Mouse (Mus musculus): ENCODE results near the gene Fam136a.
A peak's percentile ranks its signal among the peaks of the same experiment; 100 is the strongest.
"Not testable (repeated sequence)": the region's sequence is repeated elsewhere in the genome, so short reads cannot be mapped to it uniquely, and the experiment has no call there.

Gene Fam136a

DNA sequence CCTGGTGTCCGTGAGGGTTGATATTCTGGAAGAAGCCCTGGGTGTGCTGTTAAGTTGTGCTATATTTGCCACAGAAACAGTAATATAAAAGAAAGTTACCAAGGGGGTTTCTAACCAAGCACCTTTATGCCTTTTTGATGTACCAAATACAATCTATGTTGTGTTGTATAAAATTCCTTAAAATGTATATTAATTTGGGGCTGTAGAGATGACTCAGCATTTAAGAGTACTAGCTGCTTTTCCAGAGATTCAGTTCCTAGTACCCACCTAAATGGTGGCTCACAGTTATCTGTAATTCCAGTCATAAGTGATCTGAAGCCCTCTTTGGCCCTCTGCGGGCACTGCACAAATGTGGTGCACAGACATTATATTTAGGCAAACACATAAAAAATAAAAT is 1.4 kb downstream of the Fam136a start:
- no peak for DNase-seq

DNA sequence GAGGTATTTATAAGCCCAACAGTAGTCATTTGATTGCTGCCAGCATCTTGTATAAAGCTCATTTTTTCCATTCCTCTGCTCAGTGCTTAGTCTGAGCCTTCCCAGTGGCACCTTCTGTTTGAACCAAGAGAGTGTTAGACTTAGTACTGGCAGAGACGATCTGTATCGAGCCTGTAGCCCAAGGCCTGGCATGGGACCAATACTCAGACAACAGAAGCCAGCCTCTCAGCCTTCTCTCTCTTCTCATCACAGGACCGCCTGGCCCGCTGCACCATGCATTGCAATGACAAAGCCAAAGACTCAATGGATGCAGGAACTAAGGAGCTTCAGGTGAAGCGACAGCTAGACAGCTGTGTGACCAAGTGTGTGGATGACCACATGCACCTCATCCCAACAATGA is 3.0 kb downstream of the Fam136a start:
- no peak for DNase-seq

DNA sequence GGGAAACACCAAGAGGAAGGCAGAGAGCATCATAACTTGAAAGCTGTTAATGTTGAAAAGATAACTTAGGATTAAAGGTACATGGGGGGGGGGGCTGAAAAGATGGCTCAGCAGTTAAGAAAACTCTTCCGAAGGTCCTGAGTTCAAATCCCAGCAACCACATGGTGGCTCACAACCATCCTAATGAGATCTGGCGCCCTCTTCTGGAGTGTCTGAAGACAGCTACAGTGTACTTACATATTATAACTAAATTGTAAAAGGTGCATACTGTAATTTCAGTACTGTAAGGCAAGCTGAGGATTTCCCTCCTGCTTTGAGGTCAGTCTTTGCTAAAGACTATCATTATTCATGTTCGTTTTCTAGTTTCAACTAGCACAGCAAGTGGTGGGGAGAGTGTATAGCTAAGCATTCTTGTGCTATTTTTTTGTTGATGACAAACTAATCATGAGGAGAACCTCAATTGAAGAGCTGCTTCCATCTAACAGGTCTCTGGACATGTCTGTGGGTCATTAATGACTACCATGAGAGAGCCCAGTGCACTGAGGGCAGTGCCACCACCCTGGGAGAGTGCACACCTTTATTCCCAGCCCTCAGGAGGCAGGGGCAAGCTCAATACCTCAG is 4.8 kb downstream of the Fam136a start:
- no peak for DNase-seq

DNA sequence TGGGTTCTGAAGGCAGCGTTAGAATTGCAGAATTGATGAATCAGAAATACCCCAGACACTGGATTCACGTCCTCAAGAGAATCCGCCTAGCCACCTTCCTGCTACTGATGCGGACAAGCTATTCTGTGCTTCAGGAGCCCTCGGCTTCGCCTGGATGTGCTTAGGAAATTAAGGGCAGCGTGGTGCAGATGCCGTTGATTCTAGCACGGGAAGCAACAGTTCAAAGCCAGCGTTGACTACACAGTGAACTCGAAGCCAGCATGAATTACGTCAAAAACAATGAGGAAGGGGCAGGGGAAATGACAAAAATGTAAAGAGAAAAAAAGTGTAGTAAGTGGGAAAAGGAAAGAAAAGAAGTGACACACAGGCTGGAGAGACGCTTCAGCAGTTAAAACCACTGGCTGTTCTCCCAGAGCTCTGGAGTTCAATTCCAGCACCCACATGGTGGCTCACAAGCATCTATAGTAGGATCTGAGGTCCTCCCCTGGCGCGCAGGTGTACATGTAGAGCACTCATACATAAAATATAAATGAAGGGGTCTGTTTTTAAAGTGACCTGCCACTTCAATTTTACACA is 5.4 kb downstream of the Fam136a start, which contains the start of gene Snrpg:
Snrpg (plus strand) TSS at position 541 of the 576 bp plus-strand sequence.
- no peak for DNase-seq

DNA sequence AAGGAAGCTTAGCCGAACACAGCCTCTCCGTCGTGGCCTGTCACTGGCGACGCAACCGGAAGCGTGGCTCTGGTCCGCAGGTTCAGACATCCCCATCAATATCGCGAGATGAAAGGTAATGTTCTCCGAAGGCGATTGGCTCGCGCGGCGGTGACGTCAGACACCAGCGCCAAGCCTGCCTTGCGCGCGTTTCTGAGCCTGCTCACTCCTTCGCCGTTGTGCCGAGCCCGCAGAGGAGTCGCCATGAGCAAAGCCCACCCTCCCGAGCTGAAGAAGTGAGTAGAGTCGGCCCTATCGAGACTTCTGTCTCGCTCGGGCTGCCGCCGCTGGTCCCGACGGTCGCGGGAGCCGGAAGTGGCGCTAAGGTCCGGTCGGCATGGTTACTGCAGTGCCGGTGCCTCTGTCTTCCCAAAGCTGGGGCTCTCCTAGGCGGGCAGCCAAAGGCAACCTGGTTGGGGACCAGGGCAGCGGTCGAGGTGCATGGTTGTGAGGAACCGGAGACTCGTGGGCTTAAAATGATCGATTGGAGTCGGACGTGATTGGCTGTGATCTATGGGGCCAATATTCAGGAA is 6.0 kb downstream of the Fam136a start:
- DNase-seq: peak; percentile 96 to 98

DNA sequence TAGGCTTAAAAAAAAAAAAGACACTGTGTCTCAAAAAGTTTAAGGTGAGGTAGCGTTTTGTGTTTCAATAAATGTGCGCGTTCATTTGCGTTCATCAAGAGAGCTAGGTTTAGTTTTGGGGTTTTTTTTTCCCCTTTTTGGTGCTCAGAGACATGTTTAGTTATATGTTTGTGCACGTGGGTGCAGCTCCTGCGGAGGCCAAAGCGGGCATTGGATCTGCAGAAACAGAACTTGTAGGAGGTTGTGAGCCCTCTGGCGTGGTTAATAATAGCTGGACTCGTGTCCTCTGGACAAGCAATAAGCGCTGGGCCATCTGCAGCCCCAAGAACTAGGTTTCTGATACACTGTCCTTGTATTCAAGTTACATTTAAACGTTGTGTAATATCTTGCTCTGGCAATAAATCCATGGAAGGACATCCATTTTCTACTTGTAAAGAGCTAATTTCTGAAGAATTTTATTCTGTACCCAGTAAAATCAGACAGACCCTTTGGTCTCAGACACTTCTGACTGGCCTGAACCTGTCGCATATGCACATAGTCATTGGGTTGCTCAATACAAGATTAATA is 6.6 kb downstream of the Fam136a start:
- DNase-seq: no peak

DNA sequence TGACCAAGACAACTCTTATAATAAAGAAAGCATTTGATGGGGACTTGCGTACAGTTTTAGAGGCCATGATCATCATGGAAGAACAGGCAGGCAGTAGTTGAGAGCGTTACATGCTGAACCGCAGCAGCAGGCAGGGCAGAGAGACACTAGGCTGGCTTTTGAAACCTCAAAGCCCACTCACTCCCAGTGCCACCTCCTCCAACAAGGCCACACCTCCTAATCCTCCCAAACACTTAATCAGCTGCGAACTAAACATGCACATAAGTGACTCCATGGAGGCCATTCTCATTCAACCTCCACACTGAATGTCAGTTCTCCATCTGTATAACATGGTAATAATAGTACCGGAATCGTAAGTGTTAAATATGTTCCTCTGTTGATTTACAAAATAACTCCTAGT is 8.1 kb downstream of the Fam136a start:
- no peak for DNase-seq

DNA sequence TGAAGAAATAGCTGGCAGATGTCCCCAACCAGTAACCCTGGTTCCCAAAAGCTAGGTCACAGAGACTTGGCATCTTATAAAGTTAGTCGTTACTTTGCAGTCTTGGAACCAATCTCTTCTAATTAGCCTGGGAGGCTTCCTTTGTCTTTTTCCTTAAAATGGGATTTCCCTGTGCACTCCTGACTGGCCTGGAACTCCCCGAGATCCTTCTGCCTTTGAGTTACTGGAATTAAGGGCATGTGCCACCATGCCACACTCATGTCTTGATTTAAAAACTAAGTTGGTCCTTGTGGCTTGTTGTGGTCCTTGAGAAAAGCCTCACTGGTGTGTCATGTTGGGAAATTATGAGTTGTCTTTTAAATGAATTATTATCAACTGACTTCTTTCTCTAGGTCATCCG is 12.9 kb downstream of the Fam136a start:
- DNase-seq: no peak

DNA sequence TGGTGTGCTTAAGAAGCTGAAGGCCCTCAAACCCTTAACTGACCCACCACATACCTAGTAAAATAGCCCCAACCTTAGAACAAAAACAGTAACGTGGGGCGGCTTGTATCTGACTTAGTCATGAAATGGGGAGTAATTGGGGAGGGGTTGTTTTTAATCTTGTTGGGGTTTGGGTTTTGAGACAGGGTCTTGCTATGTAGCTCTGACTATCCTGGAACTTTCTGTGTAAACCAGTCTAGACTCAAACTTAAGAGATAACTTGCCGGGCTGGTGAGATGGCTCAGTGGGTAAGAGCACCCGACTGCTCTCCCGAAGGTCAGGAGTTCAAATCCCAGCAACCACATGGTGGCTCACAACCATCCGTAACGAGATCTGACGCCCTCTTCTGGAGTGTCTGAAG is 14.7 kb downstream of the Fam136a start:
- DNase-seq: not testable (repeated sequence)

DNA sequence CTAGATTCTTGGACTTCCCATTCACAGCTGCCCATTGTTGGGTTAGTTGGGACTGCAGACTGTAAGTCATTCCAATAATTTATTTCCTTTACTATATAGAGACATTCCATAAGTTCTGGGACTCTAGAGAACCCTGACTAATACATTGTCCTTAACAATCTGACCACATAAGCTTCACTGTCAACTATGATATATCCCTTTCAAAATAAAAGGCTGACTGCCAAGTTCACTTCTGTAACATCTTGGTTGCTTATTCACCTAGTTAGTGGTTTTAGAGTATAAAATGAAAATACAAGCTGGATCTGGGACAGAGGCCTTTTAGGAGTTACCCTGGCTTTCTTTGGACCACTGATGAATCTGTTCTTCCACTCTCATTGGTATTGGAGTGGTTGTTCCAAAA is 17.1 kb downstream of the Fam136a start:
- DNase-seq: no peak

DNA sequence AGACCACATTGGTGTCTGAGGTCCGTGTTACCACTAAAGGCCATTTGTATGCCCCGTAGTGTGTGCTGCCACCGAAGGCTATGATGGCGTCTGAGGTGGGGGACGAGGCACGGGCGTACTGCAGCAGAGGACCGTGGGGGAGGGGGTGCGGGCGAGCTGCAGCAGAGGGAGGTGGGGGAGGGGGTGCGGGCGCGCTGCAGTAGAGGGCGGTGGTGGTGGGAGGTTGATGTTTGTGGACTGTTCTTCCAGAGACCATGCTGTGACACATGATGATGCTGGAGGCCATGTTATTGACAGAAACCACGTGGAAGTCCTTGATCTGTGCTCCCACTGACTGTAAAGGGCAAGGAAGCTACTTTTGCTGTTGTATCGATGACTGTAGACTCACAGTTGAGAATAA is 17.9 kb downstream of the Fam136a start:
- no peak for DNase-seq

DNA sequence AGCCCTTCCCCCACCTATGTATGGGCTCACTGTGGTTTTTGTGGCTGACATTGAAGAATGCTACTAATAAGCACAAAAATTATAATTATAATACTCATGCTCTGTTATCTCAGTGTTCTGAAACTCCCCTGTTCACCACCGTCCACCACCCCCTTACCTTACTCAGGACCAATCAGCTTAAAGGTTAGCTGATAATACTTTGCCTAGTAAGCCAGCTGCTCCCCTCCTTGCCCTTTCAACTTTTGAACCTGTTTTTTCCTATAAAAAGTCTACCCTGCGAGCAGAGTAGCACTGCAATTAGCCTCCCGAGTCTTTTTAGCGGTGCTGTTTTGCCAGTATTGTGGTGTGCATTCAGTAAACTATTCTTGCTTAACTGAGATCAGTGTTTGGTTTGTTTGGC is 19.2 kb downstream of the Fam136a start:
- no peak for DNase-seq

DNA sequence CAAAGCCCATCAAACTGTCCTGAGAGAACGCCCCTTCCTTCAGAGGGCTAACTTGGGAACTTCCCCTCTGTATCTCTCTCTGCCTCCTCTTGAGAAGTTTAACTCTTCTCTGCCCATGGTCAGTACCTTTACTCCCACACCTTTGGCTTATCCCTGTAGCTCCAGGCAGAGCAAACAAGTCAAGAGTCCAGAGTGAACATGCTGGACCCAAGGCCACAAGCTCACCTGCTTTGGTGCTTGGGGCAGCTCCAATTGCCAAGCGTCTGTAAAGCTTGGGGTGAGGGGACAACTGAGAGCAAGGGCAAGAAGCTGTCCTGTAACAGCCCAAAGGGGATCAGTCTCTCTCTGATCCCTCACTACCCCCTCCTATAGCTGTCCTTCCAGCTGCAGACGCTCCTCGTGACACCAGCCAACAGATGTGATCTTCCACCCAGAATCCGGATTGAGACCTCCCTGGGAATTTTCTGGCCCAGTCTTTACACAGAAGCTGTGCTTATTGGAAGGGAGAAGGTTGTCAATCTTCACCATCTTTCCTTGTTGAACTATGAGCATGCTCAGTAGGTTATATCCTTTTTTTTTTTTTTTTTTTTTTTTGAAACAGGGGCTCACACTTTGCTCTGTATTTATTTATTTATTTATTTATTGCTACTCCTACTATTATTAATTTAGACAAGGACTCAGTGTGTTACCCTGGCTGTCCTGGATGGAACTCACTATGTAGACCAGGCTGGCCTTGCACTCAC is 20.1 kb downstream of the Fam136a start:
- no peak for DNase-seq

DNA sequence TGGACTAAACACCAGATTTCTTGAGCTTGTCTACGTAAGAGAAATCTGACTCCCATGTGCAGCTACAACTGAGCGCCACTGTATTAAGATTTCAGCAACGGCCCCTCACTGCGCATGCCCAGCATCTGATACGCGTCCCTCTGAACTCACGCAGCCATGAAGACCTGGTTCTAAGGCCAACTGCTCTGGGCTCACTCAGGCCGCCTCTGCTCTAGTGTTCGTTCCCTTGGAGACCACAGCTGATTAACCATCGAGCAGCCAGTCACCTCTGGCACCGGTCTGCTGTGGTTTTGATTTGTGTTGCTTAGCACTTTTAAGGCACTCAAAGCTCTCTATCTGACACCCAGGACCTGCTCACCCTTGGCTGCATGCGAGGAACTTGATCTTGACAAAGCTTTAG is 21.9 kb downstream of the Fam136a start:
- peak; percentile 75 to 88 for DNase-seq

DNA sequence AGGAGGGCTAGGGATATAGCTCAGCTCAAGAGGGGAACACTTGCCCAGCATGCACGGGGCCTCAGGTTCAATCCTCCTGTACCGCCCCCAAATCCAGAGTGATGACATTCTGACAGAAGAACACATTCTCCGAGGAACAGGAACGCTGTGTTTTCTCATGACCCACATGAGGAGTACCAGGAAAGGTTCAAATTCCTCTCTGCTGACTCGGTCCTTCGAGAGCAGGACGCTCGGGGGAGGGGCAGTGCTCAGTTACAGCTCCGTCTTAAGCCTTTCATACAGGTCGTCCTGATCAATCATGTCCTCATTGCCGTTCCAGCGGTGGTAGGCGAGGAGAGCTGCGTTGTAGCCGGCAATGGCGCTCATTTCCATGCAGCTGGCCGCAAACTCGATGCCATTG is 23.0 kb downstream of the Fam136a start:
- peak; percentile 48 to 61 for DNase-seq

DNA sequence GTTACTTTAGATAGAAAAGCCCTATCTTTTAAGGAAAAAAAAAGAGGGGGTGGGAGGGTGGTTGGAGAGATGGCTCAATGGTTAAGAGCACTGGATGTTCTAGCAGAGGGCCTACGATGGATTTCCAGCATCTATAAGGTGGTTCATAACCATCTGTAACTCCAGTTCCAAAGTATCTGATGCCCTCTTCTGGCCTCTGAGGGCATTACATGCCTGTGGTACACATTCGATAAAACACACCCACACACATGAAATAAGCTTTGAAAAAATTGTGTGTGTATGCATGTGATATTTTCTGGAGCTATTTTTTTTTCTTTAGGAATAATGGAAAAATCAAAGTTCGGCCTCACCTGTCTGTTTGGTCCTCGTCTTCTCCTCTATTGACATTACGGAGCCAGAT is 25.9 kb downstream of the Fam136a start:
- DNase-seq: no peak

DNA sequence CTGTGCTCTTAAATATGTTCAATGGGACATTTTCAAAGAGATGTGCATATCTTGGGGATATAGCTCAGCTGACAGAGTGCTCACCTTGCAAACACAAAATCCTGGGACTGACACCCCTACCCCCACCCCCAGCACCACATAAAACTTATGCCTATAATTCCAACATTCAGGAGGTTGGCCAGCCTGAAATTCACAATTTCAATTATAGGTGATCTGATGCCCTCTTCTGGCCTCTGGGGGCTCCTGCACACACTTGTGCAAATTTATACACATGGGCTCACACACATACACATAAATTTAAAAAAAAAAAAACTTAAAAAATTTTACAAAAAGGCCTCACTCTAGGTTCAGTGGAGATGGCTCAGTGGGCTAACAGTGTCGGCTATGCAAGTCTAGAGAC is 27.7 kb downstream of the Fam136a start:
- no peak for DNase-seq

DNA sequence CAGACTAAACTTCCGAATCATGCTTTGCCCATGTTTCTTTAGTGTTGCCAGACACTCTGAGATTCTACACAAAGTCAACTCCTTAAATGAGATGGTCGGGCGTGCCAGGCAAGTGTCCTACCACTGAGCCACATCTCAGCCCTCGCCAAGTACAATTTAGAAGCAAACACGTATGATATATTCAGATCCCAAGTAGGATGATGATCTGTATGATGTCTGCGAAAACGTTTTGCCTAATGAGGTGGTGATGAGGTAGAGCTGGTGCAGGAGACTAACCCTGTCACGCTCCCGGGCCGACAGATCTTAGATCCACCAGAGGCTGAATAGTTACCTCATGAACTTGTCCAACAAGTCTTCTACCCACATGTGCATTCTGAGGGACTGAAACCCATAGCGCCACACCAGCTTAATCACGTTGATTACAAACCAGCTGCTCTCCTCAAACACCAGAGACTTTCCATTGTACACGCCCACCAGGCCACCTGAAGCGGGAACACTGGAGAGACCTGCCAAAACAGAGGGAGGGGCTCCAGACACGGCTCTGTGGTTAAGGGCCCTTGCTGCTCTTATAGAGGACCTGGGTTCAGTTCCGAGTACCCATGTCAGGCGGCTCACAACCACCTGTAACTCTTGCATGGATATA is 28.8 kb downstream of the Fam136a start:
- no peak for DNase-seq

DNA sequence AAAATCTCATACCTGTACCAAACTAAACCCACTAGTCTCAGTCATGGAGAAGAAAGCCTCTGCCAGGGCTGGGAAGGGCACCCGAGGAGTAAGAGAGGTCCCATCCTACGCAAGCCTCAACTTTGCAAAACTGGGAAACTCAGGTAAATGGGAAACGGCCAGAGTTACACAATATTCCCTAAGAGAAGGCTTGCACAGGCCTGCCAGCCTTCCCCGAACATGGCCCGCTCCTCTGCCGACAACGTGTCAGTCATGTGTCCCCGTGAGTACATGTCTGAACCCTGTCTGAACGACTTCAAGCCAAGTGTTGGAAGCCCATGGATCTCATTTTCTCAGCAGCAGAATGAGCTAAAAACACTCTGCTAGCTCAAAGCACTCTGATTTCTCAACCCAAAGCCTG is 29.6 kb downstream of the Fam136a start:
- no peak for DNase-seq

DNA sequence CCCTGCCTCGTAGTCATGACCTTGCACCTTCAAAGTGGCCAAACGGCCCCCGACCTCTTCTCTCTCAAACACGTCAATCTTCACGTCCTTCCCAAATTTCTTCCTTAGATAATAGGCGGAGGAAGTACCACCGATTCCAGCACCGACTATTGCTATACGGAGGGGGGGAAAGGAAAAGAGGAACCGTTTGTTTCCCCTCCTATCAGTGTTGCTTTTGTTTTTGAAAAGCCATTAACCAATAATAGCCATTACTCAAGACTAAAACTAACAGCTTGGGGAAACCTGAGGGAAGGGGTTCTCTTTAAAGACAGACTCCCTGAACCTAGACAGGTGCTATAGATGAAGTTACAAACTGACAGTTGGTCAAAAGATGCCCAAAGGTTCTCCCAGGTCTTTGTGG is 30.5 kb downstream of the Fam136a start:
- DNase-seq: no peak

DNA sequence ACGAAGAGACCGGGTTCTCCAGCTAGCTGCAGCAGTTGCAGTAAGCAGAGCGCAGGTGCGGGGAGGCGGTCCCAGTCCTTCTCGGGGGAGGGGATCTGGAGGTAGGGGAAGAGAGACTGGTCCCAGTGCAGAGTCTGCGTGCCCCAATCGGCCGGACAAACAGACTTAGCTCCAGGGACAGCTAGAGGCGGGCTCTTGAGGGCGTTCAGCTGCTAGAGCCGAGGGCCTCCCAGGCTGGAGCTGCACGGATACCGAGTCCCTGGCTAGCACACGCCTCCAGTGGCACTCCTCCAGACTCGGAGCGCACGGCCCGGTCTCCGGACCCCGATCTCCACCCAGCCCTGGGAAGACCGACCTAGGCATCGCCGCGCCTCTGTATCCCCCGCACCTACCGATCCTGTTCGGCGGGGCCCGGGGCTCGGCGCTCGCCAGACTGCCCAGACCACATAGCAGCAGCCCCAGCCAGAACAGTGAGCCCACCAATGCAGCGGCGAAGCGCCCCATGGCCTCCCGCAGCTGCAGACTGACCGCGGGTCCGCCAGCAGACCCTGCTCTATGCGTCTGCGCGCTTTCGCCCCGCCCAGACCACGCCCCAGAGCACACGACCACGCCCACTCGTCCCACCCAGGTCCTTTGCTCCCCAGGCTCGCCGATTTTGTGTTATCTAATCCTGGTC is 31.3 kb downstream of the Fam136a start, which contains the start of gene Pcyox1:
Pcyox1 (minus strand) TSS at position 574 of the 676 bp plus-strand sequence.
- peak; percentile 91 to 93 for DNase-seq

DNA sequence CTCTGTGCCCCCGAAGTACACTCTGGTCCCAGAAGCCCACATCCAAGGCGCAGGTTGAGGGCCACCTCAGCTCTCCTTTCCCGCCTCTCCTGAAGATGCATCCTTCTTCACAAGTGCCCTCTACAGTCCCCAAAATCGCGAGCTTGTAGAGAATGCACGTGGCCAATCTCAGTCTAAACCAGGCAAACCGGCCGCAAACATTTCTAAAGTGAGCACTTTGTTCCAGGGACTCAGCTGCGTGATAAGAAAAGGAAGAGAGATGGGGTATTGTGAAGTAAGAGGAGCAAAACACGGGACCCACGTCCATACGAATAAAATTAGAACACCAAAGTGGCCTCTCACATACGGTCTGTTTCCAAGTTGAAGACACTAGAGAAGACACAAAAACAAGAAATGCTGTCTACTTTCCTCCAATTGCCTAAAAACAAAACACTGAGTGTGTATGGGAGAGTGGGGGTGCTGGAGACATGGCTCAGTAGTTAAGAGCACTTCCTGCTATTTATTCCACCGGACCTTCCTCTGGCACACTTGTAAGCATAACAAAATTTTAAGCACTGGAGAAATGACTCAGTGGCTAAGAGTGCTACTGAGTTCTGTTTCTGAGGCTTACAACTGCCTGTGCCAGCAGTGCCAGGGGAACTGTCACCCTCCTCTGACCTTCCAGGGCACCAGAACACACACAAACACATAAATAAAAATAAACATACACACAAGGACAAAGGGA is 32.0 kb downstream of the Fam136a start:
- DNase-seq: no peak
